Mouse (Mus musculus) heart, postnatal 25 days (tissue): ENCODE measurements around the gene Gm42417. TPM values are rescaled to one million over a fixed set of nuclear protein-coding genes. Genes with fewer than 3 reads are reported as not detected.
"Not testable (repeated sequence)": the region's sequence is repeated elsewhere in the genome, so short reads cannot be mapped to it uniquely, and the experiment has no call there.

ENCODE experiments used
- DNase-seq: peaks from one replicate; pipeline ENCODE4 v3.0.0; 2022; ENCODE audit warnings: low spot score
- intact Hi-C: fragments of 180-260 bp; cut with DNase I; formaldehyde crosslinking; loops from one replicate; pipeline ENCODE4 v1.15.1; 2025
- total RNA-seq, 2 experiments: library from RNA; stranded (reverse); gene quantifications; 2 replicates each; pipeline ENCODE4 v1.2.3; 2021

Gm42417 gene
- total RNA-seq, 2 experiments from 2014 or later, result 112 to 186 TPM

DNA sequence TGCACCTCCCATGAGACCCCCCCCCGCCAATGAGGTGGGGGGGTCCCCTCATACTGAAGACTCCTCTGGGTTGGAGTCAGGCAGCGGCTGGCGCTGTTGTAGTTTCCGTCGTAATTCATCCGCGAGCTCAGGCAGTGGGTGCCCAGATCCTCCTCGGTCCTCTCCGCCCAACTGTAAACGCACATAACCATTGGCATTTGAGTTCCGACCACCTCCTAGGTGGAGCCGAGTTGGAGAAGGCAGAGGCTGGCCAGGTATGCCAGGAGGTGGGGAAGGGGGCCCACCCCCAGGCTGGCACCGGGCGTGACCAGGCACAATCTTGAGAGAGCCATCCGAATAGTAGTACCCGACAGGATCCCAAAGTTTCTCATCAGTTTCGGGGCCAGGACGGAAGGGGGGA, 10.3 kb upstream of the Gm42417 start:
- no peak for DNase-seq
- intact Hi-C loops, result loop anchor here (2.0 kb wide), 1 partner anchor 135 kb away; no protein-coding TSS in a partner anchor

DNA sequence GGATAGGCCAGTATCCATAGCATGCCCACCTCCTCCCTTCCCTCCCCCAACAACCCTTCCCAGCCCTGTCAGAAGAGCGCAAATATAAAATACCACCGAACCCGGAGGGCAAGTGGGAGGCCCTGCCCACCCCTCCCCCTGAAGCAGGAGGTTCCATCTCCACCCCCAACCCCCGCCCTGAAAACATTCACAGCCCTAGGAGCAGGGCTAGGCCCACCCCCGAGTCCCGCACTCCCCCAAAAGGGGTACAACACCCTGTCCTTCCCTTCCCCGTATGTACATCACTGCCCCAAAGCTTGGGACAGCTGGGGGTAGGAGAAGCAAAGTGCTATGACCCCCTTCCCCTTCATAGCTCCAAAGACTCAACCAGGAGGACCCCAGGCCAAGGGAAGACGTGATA, 9.5 kb upstream of the Gm42417 start:
- intact Hi-C loops, result loop anchor here (2.0 kb wide), 1 partner anchor 136 kb away; no protein-coding TSS in a partner anchor
- no peak for DNase-seq

- DNase-seq, result no peak
These were observed 8.9 kb upstream of the Gm42417 start for GRCm38 (mm10) chr1:36547981-36548598.

DNA sequence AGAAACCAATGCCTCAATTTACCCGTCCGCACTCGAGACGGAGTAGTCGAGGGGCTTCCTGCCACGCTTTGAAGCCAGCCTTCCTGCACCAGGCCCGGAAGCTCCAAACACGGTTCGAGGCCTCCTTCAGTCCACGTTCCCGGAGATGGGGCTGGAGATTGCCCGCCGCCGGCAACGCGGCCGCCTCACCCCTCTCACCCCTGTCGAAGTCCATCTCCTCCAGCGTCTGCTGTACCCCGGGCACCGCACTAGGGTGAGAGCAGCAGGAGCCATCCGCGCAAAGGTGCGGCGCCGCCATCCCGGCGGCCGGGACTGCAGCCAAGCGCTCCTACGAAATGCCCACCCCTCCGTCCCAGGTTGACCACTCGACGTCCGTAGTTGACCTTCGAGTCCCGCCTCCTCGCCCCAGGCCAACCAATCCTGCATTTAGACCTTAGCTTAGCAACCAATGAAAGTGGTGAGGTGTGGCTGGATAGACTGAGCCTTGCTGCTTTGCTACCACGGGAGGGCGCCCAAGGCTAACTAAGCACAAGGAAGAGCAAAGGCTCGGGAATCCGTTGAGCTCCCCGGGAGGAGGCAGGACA, 7.8 kb upstream of the Gm42417 start, which contains the start of gene Ankrd39:
TSS of gene Ankrd39 (minus strand) at position 558 of the 584 bp plus-strand sequence.
- intact Hi-C loops, result loop anchor here (1.0 to 2.0 kb wide), 2 partner anchors 88 to 118 kb away; no protein-coding TSS in a partner anchor
- peak; percentile 97 for DNase-seq

More at GRCm38 (mm10) chr1:36547981-36548598, 8.9 kb upstream of the Gm42417 start:
- intact Hi-C loops, result loop anchor here (1.0 to 2.0 kb wide), 3 partner anchors 87 to 137 kb away; no protein-coding TSS in a partner anchor

DNA sequence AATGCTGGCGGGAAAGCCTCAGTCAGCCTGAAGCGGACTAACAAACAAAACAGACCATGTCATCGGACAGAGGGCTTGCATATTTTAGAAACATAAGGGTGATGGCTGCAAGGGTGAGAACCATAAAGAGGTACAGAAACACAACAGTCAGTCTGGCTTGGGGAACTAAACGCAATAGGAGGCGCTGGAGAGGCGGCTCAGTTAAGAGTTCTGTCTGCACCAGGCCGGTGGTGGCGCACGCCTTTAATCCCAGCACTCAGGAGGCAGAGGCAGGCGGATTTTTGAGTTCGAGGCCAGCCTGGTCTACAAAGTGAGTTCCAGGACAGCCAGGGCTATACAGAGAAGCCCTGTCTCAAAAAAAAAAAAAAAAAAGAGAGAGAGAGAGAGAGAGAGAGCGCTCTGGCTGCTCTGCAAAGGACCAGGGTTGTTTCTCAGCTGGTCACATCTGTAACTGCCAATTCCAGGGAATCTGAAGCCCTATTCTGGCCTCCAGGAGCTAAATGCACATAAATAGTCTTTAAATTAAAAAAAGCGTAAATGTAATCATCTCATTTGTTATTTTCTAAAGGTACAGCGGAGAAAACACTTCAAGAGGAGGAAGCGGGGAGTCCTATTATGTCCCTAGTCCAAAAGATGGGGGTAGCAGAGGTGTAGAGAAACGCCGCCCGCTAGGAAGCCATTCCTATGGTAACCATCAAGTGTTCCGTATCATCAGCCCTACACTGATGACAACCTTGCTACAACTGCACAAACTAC, 6.8 kb upstream of the Gm42417 start:
- intact Hi-C loops, result loop anchor here (2.0 kb wide), 2 partner anchors 31 to 119 kb away; no protein-coding TSS in a partner anchor
- no peak for DNase-seq

DNA sequence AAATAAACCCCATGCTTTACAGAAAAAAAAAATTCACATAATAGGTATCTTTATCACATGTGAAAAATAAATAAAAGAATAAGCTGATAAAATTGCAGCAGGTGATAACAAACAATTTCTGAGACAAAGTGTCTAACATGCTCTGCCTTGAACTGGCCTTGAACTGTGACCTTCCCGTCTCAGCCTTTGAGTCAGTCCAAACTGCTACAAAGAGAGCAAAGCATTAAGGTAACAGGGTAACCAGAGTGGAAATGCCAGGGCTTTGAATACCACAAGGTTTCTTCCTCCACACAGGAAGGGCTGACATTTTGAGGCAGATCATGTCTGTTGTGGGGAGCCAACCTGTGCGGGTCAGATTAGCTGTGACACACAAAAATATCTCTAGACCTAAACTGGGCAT, 6.2 kb upstream of the Gm42417 start:
- intact Hi-C loops, result loop anchor here (2.0 kb wide), 1 partner anchor 31 kb away; no protein-coding TSS in a partner anchor
- no peak for DNase-seq

DNA sequence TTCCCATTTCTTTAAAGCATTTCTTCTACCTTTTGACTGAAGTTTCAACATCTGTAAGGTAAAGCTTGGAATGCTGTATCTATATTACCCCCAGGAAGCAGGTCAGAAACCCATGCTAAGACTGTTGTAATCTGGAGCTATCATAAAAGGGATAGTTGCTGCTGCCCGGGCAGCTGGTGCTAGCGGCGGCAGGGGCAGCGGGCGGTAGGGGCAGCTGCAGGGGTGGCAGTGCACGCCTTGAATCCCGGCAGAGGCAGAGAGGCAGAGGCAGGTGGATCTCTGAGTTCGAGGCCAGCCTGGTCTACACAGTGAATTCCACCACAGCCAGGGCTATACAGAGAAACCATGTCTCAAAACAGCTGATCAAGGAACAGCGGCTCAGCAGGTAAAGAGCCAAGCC, 3.7 kb upstream of the Gm42417 start:
- DNase-seq, result no peak

GRCm38 (mm10) chr1:36541844-36542243, 2.6 kb upstream of the Gm42417 start:
- intact Hi-C loops, result no loop called here
- DNase-seq, result no peak

More for the DNA sequence above, 3.7 kb upstream of the Gm42417 start:
- intact Hi-C loops, result no loop called here

DNA sequence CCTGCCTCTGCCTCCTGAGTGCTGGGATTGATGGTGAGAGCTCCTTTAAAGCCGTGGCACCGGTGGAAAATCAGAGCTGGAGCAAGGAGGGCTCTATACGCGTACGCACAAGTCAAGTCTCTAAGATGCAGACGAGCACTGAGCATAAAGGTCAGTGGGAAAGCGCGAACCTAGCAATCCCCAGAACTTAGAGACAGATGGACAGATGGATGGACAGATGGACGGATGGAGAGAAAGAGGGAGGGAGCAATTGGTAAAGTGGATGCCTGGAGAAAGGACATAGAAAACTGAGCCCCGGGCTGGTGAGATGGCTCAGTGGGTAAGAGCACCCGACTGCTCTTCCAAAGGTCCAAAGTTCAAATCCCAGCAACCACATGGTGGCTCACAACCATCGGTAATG, 1.6 kb upstream of the Gm42417 start:
- DNase-seq, result no peak
- intact Hi-C loops, result no loop called here

DNA sequence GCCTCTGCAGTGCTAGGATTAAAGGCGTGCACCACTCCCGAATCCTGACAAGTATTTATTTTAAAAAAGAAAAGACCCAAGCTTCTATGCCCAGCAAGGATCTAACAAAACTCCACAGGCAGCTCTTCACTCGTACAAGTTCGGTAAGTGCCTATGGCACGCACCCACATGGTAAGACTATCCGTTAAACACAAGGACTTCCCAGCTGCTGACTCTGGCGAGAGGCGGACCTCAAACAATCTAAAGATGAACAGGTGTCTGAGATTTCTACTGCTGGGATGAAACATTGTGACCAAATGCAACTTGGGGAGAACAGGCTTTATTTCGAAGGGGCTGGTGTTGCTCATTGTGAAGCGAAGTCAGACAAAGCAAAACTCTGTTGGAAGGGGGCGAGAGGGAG, 903 bp upstream of the Gm42417 start:
- intact Hi-C loops, result no loop called here
- DNase-seq, result no peak

GRCm38 (mm10) chr1:36538727-36539126, 502 bp downstream of the Gm42417 start:
- no peak for DNase-seq
- intact Hi-C loops, result no loop called here

- DNase-seq, intact Hi-C loops: not testable (repeated sequence)
These were observed 2.4 kb downstream of the Gm42417 start, which contains the start of gene Ankrd23 for GRCm38 (mm10) chr1:36536783-36537182. TSS of gene Ankrd23 (minus strand) at chr1:36536883.

GRCm38 (mm10) chr1:36536397-36536728, 2.9 kb downstream of the Gm42417 start:
- intact Hi-C loops, result no loop called here

GRCm38 (mm10) chr1:36535477-36536396, 3.5 kb downstream of the Gm42417 start:
- DNase-seq, result peak; percentile 31
- intact Hi-C loops, result no loop called here

More at GRCm38 (mm10) chr1:36536397-36536728, 2.9 kb downstream of the Gm42417 start:
- no peak for DNase-seq

- intact Hi-C loops, result no loop called here
- no peak for DNase-seq
These were observed 4.6 kb downstream of the Gm42417 start for GRCm38 (mm10) chr1:36534595-36535058.

- no peak for DNase-seq
These were observed 5.7 kb downstream of the Gm42417 start for GRCm38 (mm10) chr1:36533546-36533945.

DNA sequence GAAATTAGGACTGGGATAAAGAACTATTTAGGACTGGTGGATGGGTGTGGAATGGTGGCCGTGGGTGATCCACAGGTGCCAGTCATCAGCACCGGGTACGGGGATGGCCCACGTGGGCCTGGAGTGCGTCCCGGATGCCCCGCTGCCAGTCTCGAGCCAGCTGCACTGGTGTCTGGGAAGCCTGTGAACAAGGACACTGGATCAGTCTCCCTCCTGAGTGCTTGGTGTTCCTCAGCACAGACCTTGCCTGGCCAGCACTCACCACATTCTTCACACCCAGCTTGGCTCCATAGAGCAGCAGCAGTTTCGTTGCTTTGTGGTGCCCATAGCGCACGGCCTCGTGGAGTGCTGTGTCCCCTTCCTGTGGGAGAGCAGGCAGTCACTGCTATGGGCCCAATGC, 7.8 kb downstream of the Gm42417 start:
- DNase-seq, result no peak
- intact Hi-C loops, result no loop called here

More at GRCm38 (mm10) chr1:36533546-36533945, 5.7 kb downstream of the Gm42417 start:
- intact Hi-C loops, result no loop called here

- intact Hi-C loops, result no loop called here
These were observed 8.3 kb downstream of the Gm42417 start for GRCm38 (mm10) chr1:36530962-36531361.

DNA sequence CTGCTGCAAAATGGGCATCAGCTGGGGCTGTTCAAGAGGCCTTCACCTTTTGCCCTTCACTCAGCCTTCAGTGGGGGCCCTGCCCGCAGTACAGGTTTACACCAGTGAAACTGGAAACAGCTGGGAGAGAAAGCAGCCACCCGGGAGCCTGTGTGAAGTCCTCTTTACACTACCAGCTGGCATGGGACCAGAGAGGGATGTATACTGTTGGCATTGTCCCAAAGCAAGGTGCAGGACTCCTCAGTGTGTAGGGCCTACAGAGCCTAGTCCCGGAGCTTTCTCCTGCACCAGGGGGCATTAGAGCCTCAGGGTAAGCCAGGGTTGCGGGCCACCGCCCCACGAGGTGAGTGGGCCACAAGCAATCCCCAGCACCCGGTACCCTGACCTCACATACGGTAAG, 8.7 kb downstream of the Gm42417 start:
- DNase-seq, result no peak
- intact Hi-C loops, result no loop called here

More at GRCm38 (mm10) chr1:36530962-36531361, 8.3 kb downstream of the Gm42417 start:
- no peak for DNase-seq
